Mouse (Mus musculus): ENCODE data around the gene Mamstr. TPM values are rescaled to one million over a fixed set of nuclear protein-coding genes. Genes with fewer than 3 reads are reported as not detected.
A peak's percentile ranks its signal among the peaks of the same experiment; 100 is the strongest.

The Mamstr gene
- total and polyA plus RNA-seq, 2 experiments from 2014 or later = 6.5 to 7.7 TPM

- Histone ChIP-seq H3K4me1 (ENCODE audit: control insufficient read depth, insufficient read depth) (no peaks in the 10 kb centered on the region), H3K4me2 (ENCODE audit: low read depth, low read length) (no peak overlapping the region), H3K9ac (replicated peaks; ENCODE audit: low read depth, low read length) (no peak overlapping the region), H3K9me3 (replicated peaks; ENCODE audit: control insufficient read depth, low read length) (no peaks in the 10 kb centered on the region), H3K36me3 (replicated peaks; ENCODE audit: control insufficient read depth, insufficient read depth, low read length) (no peaks in the 10 kb centered on the region), H3K27me3 (ENCODE audit: control insufficient read depth, insufficient read depth, low read length) (peaks cover 20% of the 10 kb centered on the region), H3K4me3 (ENCODE audit: low read depth, low read length) (no peak overlapping the region), H3K27ac (ENCODE audit: low read depth) (no peak overlapping the region)
- DNase-seq (ENCODE audit: low spot score) (no peak), ATAC-seq (ENCODE audit: insufficient read depth, low read depth) (no peak)
- WGBS = 90% methylated on average over 11 of the region's 11 CpGs
- TF ChIP-seq CTCF (IDR thresholded peaks at IDR 0.05; ENCODE audit: low read depth) = no peak
- TF ChIP-seq EP300 (IDR thresholded peaks at IDR 0.05; ENCODE audit: low read depth) = no peak
These were observed 16.3 kb upstream of the Mamstr start for GRCm38 (mm10) chr7:45623507-45623906.

- H3K9ac ChIP-seq (replicated peaks; ENCODE audit: low read depth, low read length) = no peak overlapping the region
- H3K36me3 ChIP-seq (replicated peaks; ENCODE audit: control insufficient read depth, insufficient read depth, low read length) = no peaks in the 10 kb centered on the region
- 74% methylated on average over 3 of the region's 3 CpGs for WGBS
- H3K4me1 ChIP-seq (ENCODE audit: control insufficient read depth, insufficient read depth) = no peaks in the 10 kb centered on the region
- H3K9me3 ChIP-seq (replicated peaks; ENCODE audit: control insufficient read depth, low read length) = no peaks in the 10 kb centered on the region
- H3K27me3 ChIP-seq (ENCODE audit: control insufficient read depth, insufficient read depth, low read length) = peaks cover 11% of the 10 kb centered on the region
- H3K4me2 ChIP-seq (ENCODE audit: low read depth, low read length) = no peak overlapping the region
- TF ChIP-seq EP300 (IDR thresholded peaks at IDR 0.05; ENCODE audit: low read depth) (no peak), CTCF (IDR thresholded peaks at IDR 0.05; ENCODE audit: low read depth) (no peak)
- no peak overlapping the region for H3K4me3 ChIP-seq (ENCODE audit: low read depth, low read length)
- no peak overlapping the region for H3K27ac ChIP-seq (ENCODE audit: low read depth)
- DNase-seq (ENCODE audit: low spot score) = no peak
- no peak for ATAC-seq (ENCODE audit: insufficient read depth, low read depth)
These were observed 15.1 kb upstream of the Mamstr start for GRCm38 (mm10) chr7:45624718-45625117.

GRCm38 (mm10) chr7:45625481-45625880 is 14.3 kb upstream of the Mamstr start:
- Histone ChIP-seq H3K4me2 (ENCODE audit: low read depth, low read length) (no peak overlapping the region), H3K4me1 (ENCODE audit: control insufficient read depth, insufficient read depth) (no peaks in the 10 kb centered on the region), H3K9me3 (replicated peaks; ENCODE audit: control insufficient read depth, low read length) (no peaks in the 10 kb centered on the region), H3K27ac (ENCODE audit: low read depth) (no peak overlapping the region), H3K36me3 (replicated peaks; ENCODE audit: control insufficient read depth, insufficient read depth, low read length) (0 out of 2 replicates have a peak, but pooled peaks cover 4% of the 10 kb centered on the region), H3K27me3 (ENCODE audit: control insufficient read depth, insufficient read depth, low read length) (peaks cover 11% of the 10 kb centered on the region), H3K4me3 (ENCODE audit: low read depth, low read length) (no peak overlapping the region), H3K9ac (replicated peaks; ENCODE audit: low read depth, low read length) (no peak overlapping the region)
- no peak for DNase-seq (ENCODE audit: low spot score)
- no peak for ATAC-seq (ENCODE audit: insufficient read depth, low read depth)
- TF ChIP-seq EP300 (IDR thresholded peaks at IDR 0.05; ENCODE audit: low read depth) (no peak), CTCF (IDR thresholded peaks at IDR 0.05; ENCODE audit: low read depth) (no peak)
- 87% methylated on average over 8 of the region's 8 CpGs for WGBS

- TF ChIP-seq EP300 (IDR thresholded peaks at IDR 0.05; ENCODE audit: low read depth) (no peak), CTCF (IDR thresholded peaks at IDR 0.05; ENCODE audit: low read depth) (no peak)
- Histone ChIP-seq H3K36me3 (replicated peaks; ENCODE audit: control insufficient read depth, insufficient read depth, low read length) (peaks cover 4% of the 10 kb centered on the region; the same call in 1 of the 2 replicates), H3K4me3 (ENCODE audit: low read depth, low read length) (no peak overlapping the region), H3K4me2 (ENCODE audit: low read depth, low read length) (peak overlapping the region; percentile 78), H3K27ac (ENCODE audit: low read depth) (peak overlapping the region; percentile 82), H3K9ac (replicated peaks; ENCODE audit: low read depth, low read length) (no peak overlapping the region), H3K27me3 (ENCODE audit: control insufficient read depth, insufficient read depth, low read length) (peaks cover 11% of the 10 kb centered on the region), H3K9me3 (replicated peaks; ENCODE audit: control insufficient read depth, low read length) (no peaks in the 10 kb centered on the region), H3K4me1 (ENCODE audit: control insufficient read depth, insufficient read depth) (no peaks in the 10 kb centered on the region)
- 69% methylated on average over 7 of the region's 7 CpGs for WGBS
- ATAC-seq (ENCODE audit: insufficient read depth, low read depth) = no peak
- DNase-seq (ENCODE audit: low spot score) = no peak
These were observed 13.2 kb upstream of the Mamstr start for GRCm38 (mm10) chr7:45626571-45627076.

- 72% methylated on average over 9 of the region's 9 CpGs for WGBS
- peak within 1 kb of the TSS; percentile 78 for H3K4me2 ChIP-seq (ENCODE audit: low read depth, low read length)
- peaks cover 4% of the 10 kb centered on the region; the same call in 1 of the 2 replicates for H3K36me3 ChIP-seq (replicated peaks; ENCODE audit: control insufficient read depth, insufficient read depth, low read length)
- peak within 1 kb of the TSS; percentile 57 for H3K4me3 ChIP-seq (ENCODE audit: low read depth, low read length)
- H3K27me3 ChIP-seq (ENCODE audit: control insufficient read depth, insufficient read depth, low read length) = peaks cover 11% of the 10 kb centered on the region
- H3K9me3 ChIP-seq (replicated peaks; ENCODE audit: control insufficient read depth, low read length) = no peaks in the 10 kb centered on the region
- no peaks in the 10 kb centered on the region for H3K4me1 ChIP-seq (ENCODE audit: control insufficient read depth, insufficient read depth)
- TF ChIP-seq CTCF (IDR thresholded peaks at IDR 0.05; ENCODE audit: low read depth) = no peak
- TF ChIP-seq EP300 (IDR thresholded peaks at IDR 0.05; ENCODE audit: low read depth) = 0 out of 2 replicates have a peak, but pooled peaks have one; percentile 55
- H3K27ac ChIP-seq (ENCODE audit: low read depth) = peak within 1 kb of the TSS; percentile 82
- ATAC-seq (ENCODE audit: insufficient read depth, low read depth) (peak; percentile 49), DNase-seq (ENCODE audit: low spot score) (peak; percentile 53)
- H3K9ac ChIP-seq (replicated peaks; ENCODE audit: low read depth, low read length) = peak within 1 kb of the TSS; percentile 70
These were observed 12.5 kb upstream of the Mamstr start, which contains the start of gene Rasip1 for GRCm38 (mm10) chr7:45627261-45627660. Gene Rasip1 (plus strand): TSS chr7:45627488.

Data from heart, postnatal 0 days (tissue).